Mouse (Mus musculus) erythroid progenitor cell, adult 5-6 weeks (primary cell): ENCODE measurements around the gene Olfr465-ps1. TPM values are rescaled to one million over a fixed set of nuclear protein-coding genes. Genes with fewer than 3 reads are reported as not detected.

ENCODE experiments used
- ATAC-seq: replicated peaks from 2 replicates; pipeline ENCODE4 v1.8.0; 2016; ENCODE audit warnings: moderate number of reproducible peaks, mild to moderate bottlenecking, moderate TSS enrichment, inconsistent platforms; ENCODE audit not compliant: poor library complexity, low FRiP score, severe bottlenecking
- total RNA-seq, 2 experiments: library from RNA; stranded (forward) in 1 of 2; stranded (reverse) in 1 of 2; fragments of 150-400 nt in 1 of 2; fragments of 186-747, 209-891 nt in 1 of 2; gene quantifications; 2 replicates each; pipeline versions ENCODE4 v1.2.3 to v1.2.4; 2015 to 2017; ENCODE audit warnings: low replicate concordance in 2 of 2

Gene Olfr465-ps1
- not detected in 2 replicates for total RNA-seq (2015; ENCODE audit: low replicate concordance)
- total RNA-seq (2017; ENCODE audit: low replicate concordance) = not detected in 2 replicates

- no peak for ATAC-seq
These were observed at the start of gene Olfr465-ps1 for GRCm38 (mm10) chr13:65137789-65138188. TSS of gene Olfr465-ps1 (plus strand) at chr13:65138089.

DNA sequence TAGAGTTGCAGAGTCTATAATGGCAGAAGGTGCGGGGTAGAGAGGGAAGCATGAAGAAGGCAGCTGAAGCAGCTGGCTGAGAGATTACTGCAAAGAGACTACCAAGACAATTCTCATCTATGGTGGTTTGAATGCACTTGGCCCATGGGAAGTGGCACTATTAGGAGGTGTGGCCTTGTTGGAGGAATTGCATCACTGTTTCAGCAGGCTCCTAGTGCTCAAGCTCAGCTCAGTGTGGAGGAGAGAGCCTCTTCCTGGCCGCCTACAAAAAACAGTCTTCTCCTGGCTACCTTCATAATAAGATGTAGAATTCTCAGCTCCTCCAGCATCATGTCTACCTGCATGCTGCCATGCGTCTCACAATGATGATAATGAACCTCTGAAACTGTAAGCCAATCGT is 42.0 kb upstream of the Olfr465-ps1 start:
- ATAC-seq = no peak

GRCm38 (mm10) chr13:65097018-65097417 is 40.9 kb upstream of the Olfr465-ps1 start:
- ATAC-seq = 0 out of 2 replicates have a peak, but pooled peaks have one; percentile 39

DNA sequence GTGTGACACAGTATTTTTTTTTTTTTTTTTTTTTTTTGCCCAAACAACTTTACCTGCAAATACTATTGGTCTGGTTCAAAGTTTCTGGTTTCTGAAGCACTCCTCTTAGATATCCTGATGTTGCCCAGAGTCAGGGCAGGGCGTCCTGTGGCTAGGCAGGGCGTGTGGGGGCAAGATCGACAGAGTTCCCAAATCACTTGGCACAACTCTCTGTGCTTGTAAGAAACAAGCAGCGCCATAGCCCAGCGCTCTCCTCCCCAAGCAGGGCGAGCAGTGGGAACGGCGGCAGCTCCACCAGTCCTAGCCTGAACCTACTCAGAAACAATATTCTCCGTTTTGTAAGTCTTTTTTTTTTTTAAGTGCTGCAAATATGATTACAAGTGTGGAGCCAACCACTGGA is 37.2 kb upstream of the Olfr465-ps1 start:
- ATAC-seq = no peak

DNA sequence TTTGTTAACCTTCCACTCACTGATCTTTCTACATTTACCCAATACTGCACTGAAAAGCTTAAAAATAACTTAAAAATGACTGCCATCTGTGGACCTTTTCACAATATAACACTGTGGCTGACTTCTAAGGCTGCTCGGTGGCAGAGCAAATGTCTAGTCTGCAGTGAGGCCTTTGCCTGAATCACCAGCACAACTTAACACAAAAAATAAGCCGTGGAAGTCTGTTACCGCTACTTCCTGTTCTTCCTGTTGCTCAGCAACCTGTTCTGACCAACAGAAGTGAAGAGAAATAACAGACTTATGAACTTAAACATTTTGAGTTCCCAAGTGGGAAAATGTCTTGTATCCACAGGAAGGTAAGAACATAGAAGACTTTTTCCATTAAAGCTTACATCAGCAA is 36.7 kb upstream of the Olfr465-ps1 start:
- ATAC-seq = 0 out of 2 replicates have a peak, but pooled peaks have one; percentile 6

- ATAC-seq = peak; percentile 70
These were observed 25.9 kb upstream of the Olfr465-ps1 start for GRCm38 (mm10) chr13:65111961-65112360.

DNA sequence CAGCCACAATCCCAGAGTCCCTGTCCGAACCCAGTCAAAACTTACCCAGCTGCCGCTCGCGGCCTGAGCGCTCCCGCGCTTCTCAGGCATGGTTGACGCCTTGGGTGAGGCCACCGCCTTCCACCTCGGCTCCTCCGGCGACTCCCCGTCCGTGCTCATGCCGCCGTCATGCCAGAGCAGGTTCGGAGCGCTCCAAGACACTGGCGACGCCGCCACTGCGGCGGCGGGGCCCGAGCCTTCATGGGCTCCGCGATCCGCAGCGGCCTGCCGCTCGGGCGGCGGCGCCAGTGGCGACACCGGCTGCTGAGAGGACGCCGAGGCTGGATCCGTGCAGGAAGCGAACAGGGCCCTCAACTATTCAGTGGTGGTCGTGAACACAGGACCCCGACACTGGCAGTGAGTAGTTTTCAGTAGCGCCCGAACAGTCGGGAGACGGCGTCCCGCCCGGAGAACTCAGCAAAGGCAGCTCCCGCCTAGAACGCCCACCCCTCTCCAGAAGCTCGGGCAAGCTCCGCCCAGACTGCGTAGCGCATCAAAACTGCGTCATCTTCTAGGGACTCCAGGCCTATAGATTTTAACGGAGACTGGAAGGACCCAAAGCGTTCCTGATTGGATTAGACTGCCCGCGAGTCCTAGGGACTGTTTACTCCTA is 25.3 kb upstream of the Olfr465-ps1 start, which contains the start of gene Mfsd14b:
Mfsd14b (minus strand) TSS at position 517 of the 652 bp plus-strand sequence.
- ATAC-seq = peak; percentile 92

DNA sequence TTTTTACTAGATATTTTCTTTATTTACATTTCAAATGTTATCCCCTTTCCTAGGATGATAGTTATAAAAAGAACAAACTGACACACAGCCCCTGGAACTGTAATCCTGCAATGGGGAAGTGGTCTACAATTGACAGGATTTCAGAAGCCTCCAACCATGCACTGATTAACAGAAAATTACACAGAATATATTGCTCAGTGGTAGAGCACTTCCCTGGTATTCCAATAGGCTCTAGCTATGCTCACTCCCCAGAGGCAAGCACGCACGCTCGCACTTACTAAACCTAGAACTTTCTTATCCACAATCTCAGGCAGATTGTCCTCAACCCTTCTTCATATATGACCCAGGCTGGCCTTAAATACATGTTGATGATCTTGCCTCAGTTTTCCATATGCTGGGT is 24.6 kb upstream of the Olfr465-ps1 start:
- ATAC-seq = peak; percentile 15; the same call in 1 of the 2 replicates

DNA sequence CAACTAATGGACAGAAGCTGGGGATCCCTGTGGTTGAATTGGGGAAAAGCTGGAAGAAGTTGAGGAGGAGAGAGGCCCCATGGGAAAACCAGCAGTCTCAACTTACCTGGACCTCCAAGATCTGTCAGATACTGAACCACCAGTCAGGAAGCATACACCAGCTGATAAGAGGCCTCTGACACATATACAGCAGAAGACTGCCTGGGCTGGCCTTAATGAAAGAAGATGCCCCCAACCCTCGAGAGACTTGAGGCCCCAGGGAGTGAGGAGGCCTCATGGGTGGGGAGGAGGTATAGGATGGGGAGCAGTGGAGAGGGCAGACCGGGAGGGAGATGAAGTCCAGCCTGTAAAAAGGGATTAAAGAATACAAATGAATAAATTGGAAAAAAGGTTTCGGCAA is 16.9 kb upstream of the Olfr465-ps1 start:
- ATAC-seq = no peak

- ATAC-seq = peak; percentile 70
These were observed 15.8 kb upstream of the Olfr465-ps1 start for GRCm38 (mm10) chr13:65122111-65122510.

DNA sequence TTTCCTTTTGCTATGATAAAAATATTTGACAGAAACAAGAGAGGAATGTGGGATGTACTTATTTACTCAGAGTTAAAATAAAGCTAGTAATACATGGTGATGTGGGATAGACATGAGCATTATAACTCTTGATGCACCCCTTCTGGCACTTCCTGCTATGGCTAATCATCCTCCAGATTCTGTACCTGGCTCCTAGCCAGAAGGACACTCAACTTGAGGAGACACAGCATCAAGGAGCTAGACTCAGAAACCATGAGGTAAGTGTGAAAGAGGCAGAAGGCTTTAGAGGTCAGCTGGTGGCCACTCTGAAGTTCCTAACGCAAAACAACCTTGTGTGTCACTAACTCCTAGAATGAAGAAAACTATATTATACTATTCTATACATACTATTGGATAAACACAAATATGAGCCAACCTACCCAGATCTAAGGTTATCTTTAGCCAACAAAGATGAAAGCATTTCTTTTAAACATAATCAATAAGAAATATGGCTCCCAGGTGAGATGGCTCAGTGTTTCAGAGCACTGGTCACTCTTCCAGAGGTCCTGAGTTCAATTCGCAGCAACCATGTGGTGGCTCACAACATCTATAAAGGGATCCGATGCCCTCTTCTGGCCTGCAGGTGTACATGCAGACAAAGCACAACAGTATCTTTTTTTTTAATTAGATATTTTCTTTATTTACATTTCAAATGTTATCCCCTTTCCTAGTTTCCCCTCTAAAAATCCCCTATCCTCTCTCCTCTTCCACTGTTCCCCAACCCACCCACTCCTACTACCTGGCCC is 10.6 kb upstream of the Olfr465-ps1 start:
- ATAC-seq = 0 out of 2 replicates have a peak, but pooled peaks have one; percentile 52

DNA sequence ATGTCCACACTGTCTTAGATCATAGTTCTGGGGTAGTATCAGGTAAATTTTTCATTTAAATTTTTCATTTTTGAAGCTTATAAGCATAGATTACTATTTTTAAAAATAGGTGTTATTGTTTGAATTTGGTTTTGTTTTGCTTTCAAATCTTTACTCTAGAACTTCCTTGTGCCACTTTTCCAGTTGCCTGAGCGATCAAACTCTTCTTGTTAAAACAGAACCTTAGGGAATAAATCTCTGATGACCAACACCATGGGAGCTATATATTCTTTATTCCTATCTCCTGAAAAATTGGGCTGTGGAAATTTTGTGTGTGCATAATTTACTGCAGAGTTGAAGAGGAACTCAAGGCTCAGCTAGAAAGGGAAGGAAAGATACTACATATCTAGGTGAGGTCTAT is 12.1 kb downstream of the Olfr465-ps1 start, which contains the start of gene Olfr466:
Olfr466 (plus strand) TSS at position 301 of the 400 bp plus-strand sequence.
- no peak for ATAC-seq

GRCm38 (mm10) chr13:65174102-65174501 is 36.2 kb downstream of the Olfr465-ps1 start:
- ATAC-seq = no peak

- no peak; the same call in 1 of the 2 replicates for ATAC-seq
These were observed 38.0 kb downstream of the Olfr465-ps1 start for GRCm38 (mm10) chr13:65175734-65176471.

GRCm38 (mm10) chr13:65176472-65177091 is 38.7 kb downstream of the Olfr465-ps1 start:
- no peak for ATAC-seq

Other genes with a start within 250 kb of the Olfr465-ps1 start
- not detected in 2 replicates for gene Cntnap3, start 234.1 kb upstream of the Olfr465-ps1 start, total RNA-seq (2015; ENCODE audit: low replicate concordance)
- not detected in 2 replicates for gene Cntnap3, start 234.1 kb upstream of the Olfr465-ps1 start, total RNA-seq (2017; ENCODE audit: low replicate concordance)
- gene Spata31, start 220.7 kb upstream of the Olfr465-ps1 start, total RNA-seq (2015; ENCODE audit: low replicate concordance) = not detected in 2 replicates
- gene Spata31, start 220.7 kb upstream of the Olfr465-ps1 start, total RNA-seq (2017; ENCODE audit: low replicate concordance) = not detected in 2 replicates
- gene Spata31d1c, start 105.0 kb upstream of the Olfr465-ps1 start, total RNA-seq (2015; ENCODE audit: low replicate concordance) = not detected in 2 replicates
- not detected in 2 replicates for gene Spata31d1c, start 105.0 kb upstream of the Olfr465-ps1 start, total RNA-seq (2017; ENCODE audit: low replicate concordance)
- gene Prss47, start 85.3 kb upstream of the Olfr465-ps1 start, total RNA-seq (2015; ENCODE audit: low replicate concordance) = not detected in 2 replicates
- gene Prss47, start 85.3 kb upstream of the Olfr465-ps1 start, total RNA-seq (2017; ENCODE audit: low replicate concordance) = not detected in 2 replicates
- 41.4 and 42.3 TPM in 2 replicates for gene Mfsd14b, start 25.1 kb upstream of the Olfr465-ps1 start, total RNA-seq (2015; ENCODE audit: low replicate concordance)
- 44.0 and 54.0 TPM in 2 replicates for gene Mfsd14b, start 25.1 kb upstream of the Olfr465-ps1 start, total RNA-seq (2017; ENCODE audit: low replicate concordance)
- gene Olfr466, start 12.2 kb downstream of the Olfr465-ps1 start, total RNA-seq (2015; ENCODE audit: low replicate concordance) = not detected in 2 replicates
- not detected in 2 replicates for gene Olfr466, start 12.2 kb downstream of the Olfr465-ps1 start, total RNA-seq (2017; ENCODE audit: low replicate concordance)
- gene Nlrp4f, start 67.9 kb downstream of the Olfr465-ps1 start, total RNA-seq (2015; ENCODE audit: low replicate concordance) = not detected in 2 replicates
- not detected in 2 replicates for gene Nlrp4f, start 67.9 kb downstream of the Olfr465-ps1 start, total RNA-seq (2017; ENCODE audit: low replicate concordance)
- not detected in 2 replicates for gene Gm10775, start 121.5 kb downstream of the Olfr465-ps1 start, total RNA-seq (2015; ENCODE audit: low replicate concordance)
- not detected in 2 replicates for gene Gm10775, start 121.5 kb downstream of the Olfr465-ps1 start, total RNA-seq (2017; ENCODE audit: low replicate concordance)
- gene Zfp369, start 140.7 kb downstream of the Olfr465-ps1 start, total RNA-seq (2015; ENCODE audit: low replicate concordance) = 11.5 and 23.9 TPM in 2 replicates
- gene Zfp369, start 140.7 kb downstream of the Olfr465-ps1 start, total RNA-seq (2017; ENCODE audit: low replicate concordance) = 7.4 and 15.5 TPM in 2 replicates